Mouse (Mus musculus): ENCODE measurements around the gene Treml4. TPM values are rescaled to one million over a fixed set of nuclear protein-coding genes. Genes with fewer than 3 reads are reported as not detected.
A peak's percentile ranks its signal among the peaks of the same experiment; 100 is the strongest.
"Not testable (repeated sequence)": the region's sequence is repeated elsewhere in the genome, so short reads cannot be mapped to it uniquely, and the experiment has no call there.

Gene Treml4
- total RNA-seq, 2 experiments from 2014 or later: not detected

GRCm38 (mm10) chr17:48272158-48272557 lies 8.1 kb downstream of the Treml4 start:
- intact Hi-C loops (cut with DNase I; ENCODE audit: low total_unique reads): loop anchor here (10.0 kb wide), 1 partner anchor 333 kb away; no protein-coding TSS in a partner anchor

GRCm38 (mm10) chr17:48272598-48272997 lies 8.5 kb downstream of the Treml4 start:
- no peak for DNase-seq
- intact Hi-C loops (cut with DNase I; ENCODE audit: low total_unique reads): loop anchor here (10.0 kb wide), 1 partner anchor 332 kb away; no protein-coding TSS in a partner anchor

More at GRCm38 (mm10) chr17:48272158-48272557, 8.1 kb downstream of the Treml4 start:
- no peak for DNase-seq

- no peak for DNase-seq
- intact Hi-C loops (cut with DNase I; ENCODE audit: low total_unique reads): loop anchor here (2.0 to 10.0 kb wide), 2 partner anchors 67 to 331 kb away; no protein-coding TSS in a partner anchor
Measured at GRCm38 (mm10) chr17:48274098-48274497, 10.0 kb downstream of the Treml4 start.

- DNase-seq: peak; percentile 67
- intact Hi-C loops (cut with DNase I; ENCODE audit: low total_unique reads): loop anchor here (2.0 to 10.0 kb wide), 2 partner anchors 66 to 330 kb away; no protein-coding TSS in a partner anchor
Measured at GRCm38 (mm10) chr17:48274885-48275284, 10.8 kb downstream of the Treml4 start.

GRCm38 (mm10) chr17:48275736-48276135 lies 11.6 kb downstream of the Treml4 start:
- DNase-seq: no peak
- intact Hi-C loops (cut with DNase I; ENCODE audit: low total_unique reads): loop anchor here (2.0 to 10.0 kb wide), 2 partner anchors 65 to 329 kb away; no protein-coding TSS in a partner anchor

- DNase-seq: no peak
- intact Hi-C loops (cut with DNase I; ENCODE audit: low total_unique reads): loop anchor here (10.0 kb wide), 1 partner anchor 326 kb away; no protein-coding TSS in a partner anchor
Measured at GRCm38 (mm10) chr17:48278381-48278780, 14.3 kb downstream of the Treml4 start.

- no peak for DNase-seq
- intact Hi-C loops (cut with DNase I; ENCODE audit: low total_unique reads): loop anchor here (10.0 kb wide), 1 partner anchor 326 kb away; no protein-coding TSS in a partner anchor
Measured at GRCm38 (mm10) chr17:48279002-48279401, 14.9 kb downstream of the Treml4 start.

- no peak for DNase-seq
- intact Hi-C loops (cut with DNase I; ENCODE audit: low total_unique reads): no loop called here
Measured at GRCm38 (mm10) chr17:48280943-48281738, 17.0 kb downstream of the Treml4 start.

GRCm38 (mm10) chr17:48281739-48282085 lies 17.6 kb downstream of the Treml4 start:
- DNase-seq: no peak
- intact Hi-C loops (cut with DNase I; ENCODE audit: low total_unique reads): no loop called here

- no peak for DNase-seq
- intact Hi-C loops (cut with DNase I; ENCODE audit: low total_unique reads): no loop called here
Measured at GRCm38 (mm10) chr17:48286765-48287164, 22.7 kb downstream of the Treml4 start.

GRCm38 (mm10) chr17:48287276-48287675 lies 23.2 kb downstream of the Treml4 start:
- DNase-seq: no peak
- intact Hi-C loops (cut with DNase I; ENCODE audit: low total_unique reads): no loop called here

GRCm38 (mm10) chr17:48293500-48294194 lies 29.6 kb downstream of the Treml4 start:
- no peak for DNase-seq
- intact Hi-C loops (cut with DNase I; ENCODE audit: low total_unique reads): no loop called here

GRCm38 (mm10) chr17:48299203-48299602 lies 35.1 kb downstream of the Treml4 start, which contains the start of gene Treml2:
TSS of gene Treml2 (plus strand) at chr17:48299498.
- DNase-seq: no peak
- intact Hi-C loops (cut with DNase I; ENCODE audit: low total_unique reads): no loop called here

GRCm38 (mm10) chr17:48299756-48300155 lies 35.7 kb downstream of the Treml4 start:
- DNase-seq: no peak

GRCm38 (mm10) chr17:48300199-48300598 lies 36.1 kb downstream of the Treml4 start:
- intact Hi-C loops (cut with DNase I; ENCODE audit: low total_unique reads): no loop called here
- DNase-seq: no peak

More at GRCm38 (mm10) chr17:48299756-48300155, 35.7 kb downstream of the Treml4 start:
- intact Hi-C loops (cut with DNase I; ENCODE audit: low total_unique reads): no loop called here

GRCm38 (mm10) chr17:48300861-48301260 lies 36.8 kb downstream of the Treml4 start:
- DNase-seq: no peak
- intact Hi-C loops (cut with DNase I; ENCODE audit: low total_unique reads): no loop called here

GRCm38 (mm10) chr17:48301792-48302191 lies 37.7 kb downstream of the Treml4 start:
- intact Hi-C loops (cut with DNase I; ENCODE audit: low total_unique reads): no loop called here
- DNase-seq: no peak

- DNase-seq: no peak
- intact Hi-C loops (cut with DNase I; ENCODE audit: low total_unique reads): no loop called here
Measured at GRCm38 (mm10) chr17:48312124-48312523, 48.0 kb downstream of the Treml4 start.

GRCm38 (mm10) chr17:48315905-48316579 lies 51.9 kb downstream of the Treml4 start, which contains the start of gene B430306N03Rik:
TSS of gene B430306N03Rik (plus strand) at chr17:48316141.
- intact Hi-C loops (cut with DNase I; ENCODE audit: low total_unique reads); DNase-seq: not testable (repeated sequence)

- no peak for DNase-seq
- intact Hi-C loops (cut with DNase I; ENCODE audit: low total_unique reads): no loop called here
Measured at GRCm38 (mm10) chr17:48318686-48319085, 54.6 kb downstream of the Treml4 start.
